In the genomic region with DNA sequence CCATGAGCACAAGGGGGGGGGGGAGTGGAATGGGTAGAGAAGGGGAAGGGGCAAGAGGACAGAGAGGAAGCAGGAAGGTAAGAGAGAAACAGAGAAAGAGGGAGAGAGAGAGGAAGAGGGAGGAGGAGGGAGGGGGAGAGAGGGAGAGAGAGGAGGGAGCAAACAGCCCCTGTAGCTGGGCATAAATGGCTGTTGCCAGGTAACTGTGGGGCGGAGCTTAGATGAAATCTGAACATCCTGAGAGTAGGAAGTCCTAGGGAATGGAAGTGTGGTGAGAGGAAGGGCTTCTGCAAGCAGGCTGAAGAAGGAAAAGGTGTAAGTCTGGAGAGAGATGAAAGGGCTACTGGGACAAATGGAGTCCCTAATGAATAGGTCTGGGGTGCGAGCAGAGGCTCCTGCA, we compare ENCODE assay signal across 17 mouse cellular contexts. TPM values are rescaled to one million over a fixed set of nuclear protein-coding genes. Genes with fewer than 3 reads are reported as not detected.
DNase-seq lines count a peak whose midpoint lies in the region; ATAC-seq and TF ChIP-seq lines count a peak whose summit lies in the region.
"Had no signal": no experiment of that assay in that cellular context is flagged by ENCODE, and none has a peak within 500 bp of the region (broad histone marks: within the 10 kb centered on the region; RNA-seq: fewer than 3 reads in every experiment).

No protein-coding gene starts in this region.

- H3K9ac ChIP-seq in kidney, embryonic 15.5 days = no peak overlapping the region
- H3K9ac ChIP-seq in MEL (ENCODE audit: control insufficient read depth, low read depth, low read length, poor library complexity, severe bottlenecking) = no peak overlapping the region
- H3K9ac ChIP-seq: limb, embryonic 15.5 days had no signal

- H3K36me3 ChIP-seq in kidney, embryonic 15.5 days = no peaks in the 10 kb centered on the region
- H3K36me3 ChIP-seq in MEL (ENCODE audit: control insufficient read depth in 1 of 2, insufficient read depth in 2 of 2, low read length in 2 of 2) = peaks cover 0 to 40% of the 10 kb centered on the region in 2 experiments; a peak in 2 of 4 replicates
- H3K36me3 ChIP-seq: limb, embryonic 15.5 days had no signal

- ATAC-seq in kidney, embryonic 15.5 days (replicated peaks; ENCODE audit: low FRiP score) = no peak

- intact Hi-C loops in gastrocnemius, adult 2 months (cut with DNase I) = no loop called here

- no peak for TF ChIP-seq EP300 in MEL (IDR thresholded peaks at IDR 0.05; ENCODE audit: low read depth in 1 of 2, low read length in 2 of 2)

- H3K4me3 ChIP-seq in kidney, embryonic 15.5 days (replicated peaks) = no peak overlapping the region
- H3K4me3 ChIP-seq in MEL (ENCODE audit: control insufficient read depth in 1 of 2, insufficient read depth in 1 of 2, low read depth in 2 of 2, low read length in 2 of 2) = no peak overlapping the region
- no peak overlapping the region for H3K4me3 ChIP-seq in gastrocnemius, adult 2 months
- H3K4me3 ChIP-seq: limb, embryonic 15.5 days had no signal

- WGBS in kidney, embryonic 15.5 days = 36% methylated on average over 2 of the region's 2 CpGs

- TF ChIP-seq POLR2A in MEL (IDR thresholded peaks at IDR 0.05; ENCODE audit: control insufficient read depth in 1 of 2, insufficient read depth in 1 of 2, low read depth in 1 of 2, low read length in 2 of 2, poor library complexity in 1 of 2) = no peak

- peaks cover 33% of the 10 kb centered on the region for H3K4me1 ChIP-seq in kidney, embryonic 15.5 days
- H3K4me1 ChIP-seq in MEL (ENCODE audit: control insufficient read depth in 1 of 2, insufficient read depth in 2 of 2, low read length in 2 of 2) = peaks cover 6 to 42% of the 10 kb centered on the region in 2 experiments

- no peak overlapping the region for H3K27ac ChIP-seq in kidney, embryonic 15.5 days
- peak overlapping the region; percentile 86 for H3K27ac ChIP-seq in MEL (ENCODE audit: control insufficient read depth, low read depth, low read length)
- no peak overlapping the region for H3K27ac ChIP-seq in gastrocnemius, adult 2 months
- H3K27ac ChIP-seq: limb, embryonic 15.5 days had no signal

- no peak overlapping the region for H3K4me2 ChIP-seq in kidney, embryonic 15.5 days
- H3K4me2 ChIP-seq: limb, embryonic 15.5 days had no signal

- H3K79me2 ChIP-seq in MEL (ENCODE audit: control insufficient read depth, insufficient read depth, low read length, poor library complexity) = peaks cover 11% of the 10 kb centered on the region

- no peaks in the 10 kb centered on the region for H3K9me3 ChIP-seq in kidney, embryonic 15.5 days (replicated peaks)
- H3K9me3 ChIP-seq in MEL (replicated peaks; ENCODE audit: insufficient read depth, low read length) = no peaks in the 10 kb centered on the region
- H3K9me3 ChIP-seq: limb, embryonic 15.5 days had no signal

- H3K27me3 ChIP-seq in kidney, embryonic 15.5 days = no peaks in the 10 kb centered on the region
- no peaks in the 10 kb centered on the region for H3K27me3 ChIP-seq in MEL (ENCODE audit: control insufficient read depth in 1 of 2, insufficient read depth in 2 of 2, low read length in 2 of 2)
- H3K27me3 ChIP-seq: limb, embryonic 15.5 days had no signal

- no peak for TF ChIP-seq CTCF in MEL (IDR thresholded peaks at IDR 0.05 in 2 of 3, conservative IDR thresholded peaks at IDR 0.05 in 1 of 3; ENCODE audit: control insufficient read depth in 1 of 3, insufficient read depth in 1 of 3, low read depth in 2 of 3, low read length in 3 of 3, poor library complexity in 1 of 3, severe bottlenecking in 1 of 3)
- no peak for TF ChIP-seq CTCF in gastrocnemius, adult 2 months (IDR thresholded peaks at IDR 0.05)

- DNase-seq in kidney, adult 11 months = peak; percentile 37
- no peak for DNase-seq in MEL (ENCODE audit: low read depth, low spot score)
- peak; percentile 48 for DNase-seq in embryo, embryonic 11 days
- DNase-seq in kidney, postnatal 4 days = peak; percentile 45 to 51
- DNase-seq in ovary, postnatal 10 days (ENCODE audit: low spot score) = no peak
- DNase-seq in adrenal gland, postnatal 10 days = no peak
- no peak for DNase-seq in gastrocnemius, adult 2 months
- DNase-seq: adrenal gland, adult 8-10 months; heart, postnatal 4 days; layer of hippocampus, postnatal 36 days; right cerebral cortex, postnatal 4 days; thymus, postnatal 36 days had no signal

- no peak for TF ChIP-seq RAD21 in MEL (IDR thresholded peaks at IDR 0.05; ENCODE audit: low read depth, low read length)

TF ChIP-seq in MEL, 35 proteins besides CTCF, POLR2A, EP300 and RAD21:
- TF ChIP-seq ELF1 (IDR thresholded peaks at IDR 0.05; ENCODE audit: low read depth, low read length) = no peak
- TF ChIP-seq MAZ (IDR thresholded peaks at IDR 0.05; ENCODE audit: low read depth, low read length) = no peak
- no peak for TF ChIP-seq TBP (IDR thresholded peaks at IDR 0.05; ENCODE audit: low read depth, low read length)

RNA-seq across cellular contexts. Expression of a gene that starts 3.6 kb away (rescaled TPM):
- polyA plus RNA-seq in kidney, embryonic 15.5 days (2015; fragmentation: Nextera tagmentation; extraction: Ambion mirVana) = 47.7 and 56.3 TPM in 2 replicates
- total RNA-seq in MEL (2012; rRNA removed) = 42.3 and 43.4 TPM in 2 replicates
- 10 to 100 TPM in 1 of 2 experiments, not detected in 1; 62.2 TPM for polyA plus RNA-seq in MEL (2012; ENCODE audit: insufficient read depth in 1 of 2, insufficient read length in 2 of 2, low read depth in 1 of 2, low replicate concordance in 2 of 2, missing spikeins in 1 of 2)
- 10 to 100 TPM; 19.2 to 21.4 TPM for total RNA-seq in adrenal gland, postnatal 10 days (2021)
- total RNA-seq in gastrocnemius, adult 2 months (2021) = 1 to 10 TPM; 4.5 to 5.1 TPM

RNA-seq across cellular contexts. Expression of a gene that starts 8.7 kb away (rescaled TPM):
- polyA plus RNA-seq in kidney, embryonic 15.5 days (2015; fragmentation: Nextera tagmentation; extraction: Ambion mirVana) = 243 and 247 TPM in 2 replicates
- 394 and 395 TPM in 2 replicates for total RNA-seq in MEL (2012; rRNA removed)
- polyA plus RNA-seq in MEL (2012; ENCODE audit: insufficient read depth in 1 of 2, insufficient read length in 2 of 2, low read depth in 1 of 2, low replicate concordance in 2 of 2, missing spikeins in 1 of 2) = 100 to 1,000 TPM; 301 to 442 TPM
- 100 to 1,000 TPM; 172 to 182 TPM for total RNA-seq in adrenal gland, postnatal 10 days (2021)
- 10 to 100 TPM; 53.6 to 54.0 TPM for total RNA-seq in gastrocnemius, adult 2 months (2021)

RNA-seq across cellular contexts. Expression of a gene that starts 24.6 kb away (rescaled TPM):
- 0.12 and 0.30 TPM in 2 replicates for polyA plus RNA-seq in kidney, embryonic 15.5 days (2015; fragmentation: Nextera tagmentation; extraction: Ambion mirVana)
- 2.5 and 2.6 TPM in 2 replicates for total RNA-seq in MEL (2012; rRNA removed)
- 1 to 10 TPM in 1 of 2 experiments, not detected in 1; 4.5 TPM for polyA plus RNA-seq in MEL (2012; ENCODE audit: insufficient read depth in 1 of 2, insufficient read length in 2 of 2, low read depth in 1 of 2, low replicate concordance in 2 of 2, missing spikeins in 1 of 2)
- under 1 TPM; 0.30 to 0.48 TPM for total RNA-seq in adrenal gland, postnatal 10 days (2021)
- not detected for total RNA-seq in gastrocnemius, adult 2 months (2021)
- total RNA-seq: gastrocnemius, adult 8-10 months; heart, postnatal 4 days; layer of hippocampus, postnatal 36 days; megakaryocyte, adult 5-6 weeks; neutrophil, adult 5-6 weeks had no signal

RNA-seq across cellular contexts. Expression of a gene that starts 38.0 kb away (rescaled TPM):
- 513 and 545 TPM in 2 replicates for polyA plus RNA-seq in kidney, embryonic 15.5 days (2015; fragmentation: Nextera tagmentation; extraction: Ambion mirVana)
- 28.2 and 33.5 TPM in 2 replicates for total RNA-seq in MEL (2012; rRNA removed)
- 100 to 1,000 TPM in 1 of 2 experiments, 10 to 100 TPM in 1; 46.8 to 213 TPM for polyA plus RNA-seq in MEL (2012; ENCODE audit: insufficient read depth in 1 of 2, insufficient read length in 2 of 2, low read depth in 1 of 2, low replicate concordance in 2 of 2, missing spikeins in 1 of 2)
- total RNA-seq in adrenal gland, postnatal 10 days (2021) = 100 to 1,000 TPM; 195 to 222 TPM
- total RNA-seq in gastrocnemius, adult 2 months (2021) = 10 to 100 TPM; 71.8 to 76.8 TPM

RNA-seq across cellular contexts. Expression of a gene that starts 42.4 kb away (rescaled TPM):
- 8.6 and 11.0 TPM in 2 replicates for polyA plus RNA-seq in kidney, embryonic 15.5 days (2015; fragmentation: Nextera tagmentation; extraction: Ambion mirVana)
- 4.1 and 4.8 TPM in 2 replicates for total RNA-seq in MEL (2012; rRNA removed)
- 10 to 100 TPM in 1 of 2 experiments, not detected in 1; 13.5 TPM for polyA plus RNA-seq in MEL (2012; ENCODE audit: insufficient read depth in 1 of 2, insufficient read length in 2 of 2, low read depth in 1 of 2, low replicate concordance in 2 of 2, missing spikeins in 1 of 2)
- 10 to 100 TPM; 29.0 to 33.4 TPM for total RNA-seq in adrenal gland, postnatal 10 days (2021)
- 10 to 100 TPM; 11.2 to 14.5 TPM for total RNA-seq in gastrocnemius, adult 2 months (2021)

Comparison
In these comparisons a context has a peak if more than half of its experiments do, and no peak if none do; other contexts are left out.
1. DNase-seq: peak in kidney, adult 11 months (single experiment), embryo, embryonic 11 days (single experiment) and kidney, postnatal 4 days (2 of 2); none in MEL (single experiment), ovary, postnatal 10 days (single experiment), adrenal gland, postnatal 10 days (single experiment) and gastrocnemius, adult 2 months (single experiment).